Mouse (Mus musculus): ENCODE results near the gene Fank1. TPM values are rescaled to one million over a fixed set of nuclear protein-coding genes. Genes with fewer than 3 reads are reported as not detected.

The Fank1 gene
- total and polyA plus RNA-seq, 3 experiments = 0.10 TPM; not detected in 2

DNA sequence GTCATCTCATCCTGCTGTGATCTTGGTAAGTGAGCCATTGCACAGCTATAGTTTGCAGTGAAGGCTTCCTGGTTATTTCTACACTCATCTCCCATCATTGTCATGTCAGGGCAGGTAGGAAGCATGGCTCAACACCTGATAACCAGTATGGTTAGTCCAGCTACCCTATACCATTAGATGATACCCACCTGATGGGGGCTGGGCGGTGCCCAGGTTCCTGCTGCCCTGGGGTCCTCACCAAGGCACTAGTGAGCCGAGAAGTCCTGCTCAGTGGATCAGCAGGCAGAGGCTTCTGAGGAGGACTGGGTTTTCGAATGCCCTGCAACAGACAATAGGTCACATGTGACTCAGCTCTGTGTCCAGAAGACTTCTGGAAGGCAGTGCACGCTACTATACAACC is 113.3 kb downstream of the Fank1 start:
- Histone ChIP-seq H3K27ac (no peak overlapping the region), H3K4me3 (no peak overlapping the region), H3K4me1 (ENCODE audit: control insufficient read depth, insufficient read depth, low read length) (no peaks in the 10 kb centered on the region; the same call in 1 of the 2 replicates), H3K9ac (ENCODE audit: low read depth, low read length) (no peak overlapping the region), H3K27me3 (ENCODE audit: control insufficient read depth, insufficient read depth, low read length) (no peaks in the 10 kb centered on the region), H3K36me3 (ENCODE audit: control insufficient read depth, insufficient read depth, low read length) (no peaks in the 10 kb centered on the region), H3K79me2 (replicated peaks; ENCODE audit: control insufficient read depth, insufficient read depth, low read length) (no peaks in the 10 kb centered on the region)
- intact Hi-C loops (cut with DNase I) = loop anchor here (5.0 kb wide), 1 partner anchor 132 kb away; no protein-coding TSS in a partner anchor
- WGBS = 91% methylated on average over 4 of the region's 4 CpGs
- TF ChIP-seq EP300 (IDR thresholded peaks at IDR 0.05; ENCODE audit: insufficient read depth, low read depth, low read length) (no peak), CTCF (IDR thresholded peaks at IDR 0.05) (no peak), POLR2A (IDR thresholded peaks at IDR 0.05; ENCODE audit: insufficient read depth, low read depth, low read length) (no peak)
- DNase-seq = no peak

DNA sequence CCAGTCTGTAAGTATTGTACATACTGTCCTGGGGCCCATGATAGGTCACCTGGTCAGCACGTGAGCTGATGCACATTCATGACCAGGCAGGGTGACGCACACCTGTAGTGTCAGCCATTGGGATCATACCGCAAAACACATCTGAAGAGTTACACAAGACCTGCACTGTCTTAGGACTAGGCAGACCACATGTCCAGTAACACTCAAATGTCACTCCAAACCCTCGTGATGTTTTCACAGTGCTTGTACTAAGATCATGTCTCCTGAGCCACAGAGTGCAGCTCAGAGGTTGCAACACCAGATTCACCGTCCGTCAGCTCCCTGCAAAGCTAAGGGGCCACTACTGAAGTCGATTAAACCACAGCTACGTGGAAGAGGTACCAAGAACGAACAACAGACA is 114.6 kb downstream of the Fank1 start:
- no peak overlapping the region for H3K9ac ChIP-seq (ENCODE audit: low read depth, low read length)
- 88% methylated on average over 9 of the region's 9 CpGs for WGBS
- no peaks in the 10 kb centered on the region for H3K27me3 ChIP-seq (ENCODE audit: control insufficient read depth, insufficient read depth, low read length)
- H3K4me1 ChIP-seq (ENCODE audit: control insufficient read depth, insufficient read depth, low read length) = no peaks in the 10 kb centered on the region; the same call in 1 of the 2 replicates
- no peaks in the 10 kb centered on the region for H3K36me3 ChIP-seq (ENCODE audit: control insufficient read depth, insufficient read depth, low read length)
- no peak overlapping the region for H3K4me3 ChIP-seq
- intact Hi-C loops (cut with DNase I) = no loop called here
- H3K79me2 ChIP-seq (replicated peaks; ENCODE audit: control insufficient read depth, insufficient read depth, low read length) = no peaks in the 10 kb centered on the region
- H3K27ac ChIP-seq = no peak overlapping the region
- no peak for DNase-seq
- TF ChIP-seq CTCF (IDR thresholded peaks at IDR 0.05) (no peak), POLR2A (IDR thresholded peaks at IDR 0.05; ENCODE audit: insufficient read depth, low read depth, low read length) (no peak), EP300 (IDR thresholded peaks at IDR 0.05; ENCODE audit: insufficient read depth, low read depth, low read length) (no peak)

DNA sequence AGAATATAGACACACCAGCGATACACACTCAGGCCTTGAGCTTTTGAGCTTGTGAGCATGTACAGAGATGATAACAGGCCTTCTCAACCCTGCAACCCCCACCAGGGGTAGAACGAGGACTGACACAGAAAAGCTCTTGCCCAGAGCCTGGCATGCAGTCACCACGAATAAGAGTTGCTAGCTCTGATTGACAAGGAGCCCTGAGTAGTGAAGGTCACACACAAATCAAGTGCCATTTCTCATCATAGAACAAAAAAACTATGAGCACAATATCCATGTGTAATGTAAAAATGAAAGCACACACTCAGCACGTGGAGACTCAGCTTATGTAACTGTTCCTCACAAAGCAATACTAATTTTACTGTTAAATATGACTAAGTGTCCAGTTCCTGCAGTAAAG is 115.1 kb downstream of the Fank1 start:
- no peaks in the 10 kb centered on the region for H3K79me2 ChIP-seq (replicated peaks; ENCODE audit: control insufficient read depth, insufficient read depth, low read length)
- WGBS = 65% methylated on average over 4 of the region's 4 CpGs
- H3K9ac ChIP-seq (ENCODE audit: low read depth, low read length) = no peak overlapping the region
- no peak for TF ChIP-seq EP300 (IDR thresholded peaks at IDR 0.05; ENCODE audit: insufficient read depth, low read depth, low read length)
- TF ChIP-seq POLR2A (IDR thresholded peaks at IDR 0.05; ENCODE audit: insufficient read depth, low read depth, low read length) = no peak
- TF ChIP-seq CTCF (IDR thresholded peaks at IDR 0.05) = no peak
- no peaks in the 10 kb centered on the region for H3K36me3 ChIP-seq (ENCODE audit: control insufficient read depth, insufficient read depth, low read length)
- H3K27ac ChIP-seq = no peak overlapping the region
- intact Hi-C loops (cut with DNase I) = no loop called here
- no peaks in the 10 kb centered on the region; the same call in 1 of the 2 replicates for H3K4me1 ChIP-seq (ENCODE audit: control insufficient read depth, insufficient read depth, low read length)
- no peak overlapping the region for H3K4me3 ChIP-seq
- no peak for DNase-seq
- no peaks in the 10 kb centered on the region for H3K27me3 ChIP-seq (ENCODE audit: control insufficient read depth, insufficient read depth, low read length)

DNA sequence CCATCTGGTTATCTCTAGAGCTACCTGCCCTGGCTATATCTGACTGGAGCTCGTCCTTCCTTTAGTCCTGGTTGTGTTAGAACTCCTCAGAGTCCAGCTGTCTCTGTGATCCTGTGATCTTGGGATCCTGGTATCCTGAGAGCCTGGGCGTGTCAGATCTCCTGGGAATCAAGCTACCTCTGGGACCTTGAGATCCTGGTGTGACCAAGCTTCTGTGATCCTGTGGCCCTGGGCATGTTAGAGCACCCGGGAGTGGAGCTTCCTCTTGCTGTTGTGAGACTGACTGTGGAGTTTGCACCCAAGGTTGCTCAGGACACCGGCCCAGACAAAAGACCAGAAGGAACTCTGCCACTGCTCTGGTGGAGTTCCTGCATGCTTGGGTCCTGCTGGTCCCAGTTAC is 122.7 kb downstream of the Fank1 start:
- Histone ChIP-seq H3K79me2 (replicated peaks; ENCODE audit: control insufficient read depth, insufficient read depth, low read length) (no peaks in the 10 kb centered on the region), H3K27me3 (ENCODE audit: control insufficient read depth, insufficient read depth, low read length) (no peaks in the 10 kb centered on the region), H3K27ac (no peak overlapping the region), H3K9ac (ENCODE audit: low read depth, low read length) (no peak overlapping the region), H3K36me3 (ENCODE audit: control insufficient read depth, insufficient read depth, low read length) (no peaks in the 10 kb centered on the region), H3K4me3 (no peak overlapping the region), H3K4me1 (ENCODE audit: control insufficient read depth, insufficient read depth, low read length) (no peaks in the 10 kb centered on the region)
- no peak for TF ChIP-seq EP300 (IDR thresholded peaks at IDR 0.05; ENCODE audit: insufficient read depth, low read depth, low read length)
- TF ChIP-seq POLR2A (IDR thresholded peaks at IDR 0.05; ENCODE audit: insufficient read depth, low read depth, low read length) = no peak
- TF ChIP-seq CTCF (IDR thresholded peaks at IDR 0.05) = no peak
- intact Hi-C loops (cut with DNase I) = no loop called here
- no peak for DNase-seq
- WGBS = 76% methylated on average over 4 of the region's 4 CpGs

DNA sequence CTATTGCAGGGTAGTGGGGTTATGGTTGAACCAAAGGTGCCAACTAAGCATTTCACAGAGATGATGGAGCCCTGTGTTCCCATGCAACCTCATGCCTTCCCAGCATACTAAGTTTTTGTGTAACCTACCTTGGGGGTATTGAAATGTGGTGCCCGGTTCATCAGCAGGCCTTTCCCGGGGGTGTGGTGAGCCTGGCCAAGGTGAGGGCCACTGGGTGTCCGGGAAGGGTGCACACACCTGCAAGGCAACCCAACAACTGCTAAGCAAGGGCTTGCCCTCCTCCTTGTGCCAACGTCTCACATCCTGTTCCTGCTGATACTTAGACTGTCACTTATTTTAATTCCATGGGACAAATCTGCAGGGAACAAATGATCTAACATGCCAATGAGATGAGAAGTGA is 132.3 kb downstream of the Fank1 start:
- Histone ChIP-seq H3K4me3 (no peak overlapping the region), H3K4me1 (ENCODE audit: control insufficient read depth, insufficient read depth, low read length) (no peaks in the 10 kb centered on the region), H3K27ac (no peak overlapping the region), H3K9ac (ENCODE audit: low read depth, low read length) (no peak overlapping the region), H3K36me3 (ENCODE audit: control insufficient read depth, insufficient read depth, low read length) (no peaks in the 10 kb centered on the region), H3K27me3 (ENCODE audit: control insufficient read depth, insufficient read depth, low read length) (no peaks in the 10 kb centered on the region), H3K79me2 (replicated peaks; ENCODE audit: control insufficient read depth, insufficient read depth, low read length) (no peaks in the 10 kb centered on the region)
- intact Hi-C loops (cut with DNase I) = no loop called here
- no peak for DNase-seq
- TF ChIP-seq POLR2A (IDR thresholded peaks at IDR 0.05; ENCODE audit: insufficient read depth, low read depth, low read length) = no peak
- TF ChIP-seq EP300 (IDR thresholded peaks at IDR 0.05; ENCODE audit: insufficient read depth, low read depth, low read length) = no peak
- TF ChIP-seq CTCF (IDR thresholded peaks at IDR 0.05) = no peak
- 89% methylated on average over 4 of the region's 4 CpGs for WGBS

DNA sequence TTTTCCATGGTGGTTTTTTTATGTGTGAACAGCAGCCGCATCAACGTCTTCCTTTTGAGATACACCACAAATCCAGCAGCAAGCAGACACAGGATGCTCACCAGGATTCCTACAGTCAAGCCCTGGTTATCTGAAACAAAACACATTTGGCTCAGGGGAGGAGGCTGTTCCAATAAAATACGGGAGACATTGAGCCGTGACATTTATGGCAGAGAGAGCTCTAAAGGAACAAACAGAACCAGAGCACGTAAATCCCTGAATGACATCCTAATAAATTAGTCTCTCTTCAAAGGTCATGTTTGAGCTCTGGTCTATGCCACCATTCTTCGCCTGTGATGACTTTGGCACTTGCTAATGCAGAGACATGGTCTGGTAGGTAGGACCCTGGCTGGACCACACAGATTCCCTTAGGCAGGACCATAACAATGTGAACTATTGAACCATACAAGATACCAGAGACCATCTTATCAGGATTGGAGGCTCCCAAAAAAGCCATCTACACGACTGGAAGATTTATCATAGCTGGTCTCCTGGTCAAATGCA is 133.2 kb downstream of the Fank1 start:
- Histone ChIP-seq H3K27ac (no peak overlapping the region), H3K27me3 (ENCODE audit: control insufficient read depth, insufficient read depth, low read length) (no peaks in the 10 kb centered on the region), H3K79me2 (replicated peaks; ENCODE audit: control insufficient read depth, insufficient read depth, low read length) (no peaks in the 10 kb centered on the region), H3K4me3 (no peak overlapping the region), H3K4me1 (ENCODE audit: control insufficient read depth, insufficient read depth, low read length) (no peaks in the 10 kb centered on the region), H3K9ac (ENCODE audit: low read depth, low read length) (no peak overlapping the region), H3K36me3 (ENCODE audit: control insufficient read depth, insufficient read depth, low read length) (no peaks in the 10 kb centered on the region)
- intact Hi-C loops (cut with DNase I) = no loop called here
- DNase-seq = no peak
- no peak for TF ChIP-seq EP300 (IDR thresholded peaks at IDR 0.05; ENCODE audit: insufficient read depth, low read depth, low read length)
- no peak for TF ChIP-seq CTCF (IDR thresholded peaks at IDR 0.05)
- TF ChIP-seq POLR2A (IDR thresholded peaks at IDR 0.05; ENCODE audit: insufficient read depth, low read depth, low read length) = no peak
- 70% methylated on average over 7 of the region's 7 CpGs for WGBS
